ENCODE assay signal across 9 mouse cellular contexts in the genomic region with DNA sequence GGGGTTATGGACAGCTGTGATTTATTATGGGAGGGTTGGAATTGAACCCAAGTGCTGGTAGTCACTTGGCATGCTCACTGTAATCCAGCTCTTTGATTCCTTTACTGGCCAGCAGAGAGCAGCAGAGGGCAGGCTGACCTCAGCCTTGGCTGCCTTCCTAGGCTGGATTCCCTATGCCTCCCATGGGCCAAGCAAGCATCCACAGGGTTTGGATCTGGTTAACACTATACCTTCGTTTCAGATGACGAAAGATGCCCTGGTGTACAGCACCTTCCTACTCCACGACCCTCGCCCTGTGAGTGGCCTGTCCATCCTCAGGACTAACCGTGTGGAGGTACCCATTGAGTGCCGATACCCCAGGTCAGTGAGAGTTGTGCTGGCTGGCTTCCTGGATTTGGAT. TPM values are rescaled to one million over a fixed set of nuclear protein-coding genes. Genes with fewer than 3 reads are reported as not detected.
DNase-seq lines count a peak whose midpoint lies in the region; ATAC-seq and TF ChIP-seq lines count a peak whose summit lies in the region.
"Had no signal": no experiment of that assay in that cellular context is flagged by ENCODE, and none has a peak within 500 bp of the region (broad histone marks: within the 10 kb centered on the region; RNA-seq: fewer than 3 reads in every experiment).

No protein-coding gene starts in this region.

- no peak overlapping the region for H3K4me2 ChIP-seq in limb, embryonic 15.5 days

- no peak for TF ChIP-seq POLR2A in thymus, adult 2 months (IDR thresholded peaks at IDR 0.05; ENCODE audit: control insufficient read depth, extremely low read depth, insufficient read depth, low read length, poor library complexity)

- no peaks in the 10 kb centered on the region for H3K36me3 ChIP-seq in thymus, adult 2 months (ENCODE audit: control insufficient read depth, insufficient read depth, low read length)
- H3K36me3 ChIP-seq in limb, embryonic 15.5 days: no peaks in the 10 kb centered on the region

- no peak overlapping the region for H3K27ac ChIP-seq in thymus, adult 2 months (ENCODE audit: control insufficient read depth, insufficient read depth, low read length)
- H3K27ac ChIP-seq in limb, embryonic 15.5 days: no peak overlapping the region

- TF ChIP-seq CTCF in thymus, adult 2 months (IDR thresholded peaks at IDR 0.05; ENCODE audit: borderline replicate concordance, control insufficient read depth, extremely low read depth, insufficient read depth, low read length, poor library complexity): peak; percentile 77; the same call in 1 of the 2 replicates

- no peaks in the 10 kb centered on the region for H3K27me3 ChIP-seq in thymus, adult 2 months (ENCODE audit: control insufficient read depth, insufficient read depth, low read length)
- H3K27me3 ChIP-seq in limb, embryonic 15.5 days: no peaks in the 10 kb centered on the region

- DNase-seq in CD4-positive, CD25-positive, alpha-beta regulatory T cell, adult 2 months (ENCODE audit: low read depth, low spot score): peak; percentile 71
- DNase-seq in thymus, adult 2 months: peak; percentile 32
- DNase-seq in thymus, adult 18-20 months: no peak
- peak; percentile 83 for DNase-seq in embryo, embryonic 10.5 days (ENCODE audit: low spot score)
- peak; percentile 38 for DNase-seq in heart, postnatal 25 days (ENCODE audit: low spot score)
- DNase-seq in retina, postnatal 1 day: peak; percentile 76

- no peak overlapping the region for H3K4me3 ChIP-seq in thymus, adult 2 months (ENCODE audit: control insufficient read depth, insufficient read depth, low read length)
- no peak overlapping the region for H3K4me3 ChIP-seq in limb, embryonic 15.5 days

- H3K9ac ChIP-seq in limb, embryonic 15.5 days: no peak overlapping the region

- intact Hi-C loops in heart, postnatal 25 days (cut with DNase I): loop anchor here (2.0 to 5.0 kb wide), 4 partner anchors 45 to 205 kb away; no protein-coding TSS in a partner anchor

- no peaks in the 10 kb centered on the region for H3K4me1 ChIP-seq in thymus, adult 2 months (replicated peaks; ENCODE audit: control insufficient read depth, insufficient read depth, low read length)
- H3K4me1 ChIP-seq in limb, embryonic 15.5 days: peaks cover 7% of the 10 kb centered on the region

- ATAC-seq in CD4-positive, CD25-positive, alpha-beta regulatory T cell, adult 4 months: no peak
- ATAC-seq in limb, embryonic 15.5 days (ENCODE audit: insufficient number of reproducible peaks, low FRiP score, low TSS enrichment, low read depth): peak; percentile 11; the same call in 1 of the 2 replicates

- whole genome bisulfite sequencing in thymus, adult 2 months: 80% methylated on average over 6 of the region's 6 CpGs
- 33% methylated on average over 6 of the region's 6 CpGs for WGBS in limb, embryonic 15.5 days

- no peaks in the 10 kb centered on the region for H3K9me3 ChIP-seq in limb, embryonic 15.5 days

RNA-seq across cellular contexts. Expression of a gene that starts 2.5 kb away (rescaled TPM):
- not detected for polyA plus RNA-seq in CD4-positive, CD25-positive, alpha-beta regulatory T cell, adult 4 months (2017; shearing (Covaris generic))
- polyA plus RNA-seq in thymus, adult 2 months (2012; rRNA removed): 0.52 and 1.1 TPM in 2 replicates
- not detected for total RNA-seq in heart, postnatal 25 days (2021)
- 0.17 and 0.44 TPM in 2 replicates for polyA plus RNA-seq in limb, embryonic 15.5 days (2015; fragmentation: Nextera tagmentation; extraction: Ambion mirVana)
- total RNA-seq: layer of hippocampus, postnatal 14 days had no signal

RNA-seq across cellular contexts. Expression of a gene that starts 8.1 kb away (rescaled TPM):
- 1 to 10 TPM; 1.3 to 2.3 TPM for polyA plus RNA-seq in CD4-positive, CD25-positive, alpha-beta regulatory T cell, adult 4 months (2017; shearing (Covaris generic))
- polyA plus RNA-seq in thymus, adult 2 months (2012; rRNA removed): 3.9 and 4.7 TPM in 2 replicates
- total RNA-seq in heart, postnatal 25 days (2021): under 1 TPM; 0.28 to 0.68 TPM
- polyA plus RNA-seq in limb, embryonic 15.5 days (2015; fragmentation: Nextera tagmentation; extraction: Ambion mirVana): 2.0 and 2.1 TPM in 2 replicates

RNA-seq across cellular contexts. Expression of a gene that starts 12.2 kb away (rescaled TPM):
- 10 to 100 TPM in 1 of 2 experiments, 1 to 10 TPM in 1; 7.9 to 14.1 TPM for polyA plus RNA-seq in CD4-positive, CD25-positive, alpha-beta regulatory T cell, adult 4 months (2017; shearing (Covaris generic))
- 75.3 and 78.8 TPM in 2 replicates for polyA plus RNA-seq in thymus, adult 2 months (2012; rRNA removed)
- total RNA-seq in heart, postnatal 25 days (2021): 1 to 10 TPM; 7.9 to 8.4 TPM
- 35.5 and 36.2 TPM in 2 replicates for polyA plus RNA-seq in limb, embryonic 15.5 days (2015; fragmentation: Nextera tagmentation; extraction: Ambion mirVana)

RNA-seq across cellular contexts. Expression of a gene that starts 48.0 kb away (rescaled TPM):
- 10 to 100 TPM; 29.6 to 47.8 TPM for polyA plus RNA-seq in CD4-positive, CD25-positive, alpha-beta regulatory T cell, adult 4 months (2017; shearing (Covaris generic))
- 56.5 and 73.5 TPM in 2 replicates for polyA plus RNA-seq in thymus, adult 2 months (2012; rRNA removed)
- 100 to 1,000 TPM; 285 to 296 TPM for total RNA-seq in heart, postnatal 25 days (2021)
- 162 and 168 TPM in 2 replicates for polyA plus RNA-seq in limb, embryonic 15.5 days (2015; fragmentation: Nextera tagmentation; extraction: Ambion mirVana)

RNA-seq across cellular contexts. Expression of a gene that starts 55.9 kb away (rescaled TPM):
- polyA plus RNA-seq in CD4-positive, CD25-positive, alpha-beta regulatory T cell, adult 4 months (2017; shearing (Covaris generic)): not detected
- 6.1 and 16.1 TPM in 2 replicates for polyA plus RNA-seq in thymus, adult 2 months (2012; rRNA removed)
- 10 to 100 TPM; 20.0 to 28.8 TPM for total RNA-seq in heart, postnatal 25 days (2021)
- 9.1 and 10.9 TPM in 2 replicates for polyA plus RNA-seq in limb, embryonic 15.5 days (2015; fragmentation: Nextera tagmentation; extraction: Ambion mirVana)
- total RNA-seq: layer of hippocampus, postnatal 14 days had no signal

Comparison
In these comparisons a context has a peak if more than half of its experiments do, and no peak if none do; other contexts are left out.
1. DNase-seq: peak in CD4-positive, CD25-positive, alpha-beta regulatory T cell, adult 2 months (single experiment), thymus, adult 2 months (single experiment), embryo, embryonic 10.5 days (single experiment), heart, postnatal 25 days (single experiment) and retina, postnatal 1 day (single experiment); none in thymus, adult 18-20 months (0 of 2).